Mouse (Mus musculus): ENCODE measurements around the gene Srgap3.

- no peak for TF ChIP-seq CTCF (IDR thresholded peaks at IDR 0.05; ENCODE audit: control insufficient read depth, insufficient read depth, insufficient read length)
- no peak for TF ChIP-seq MYOD1 (IDR thresholded peaks at IDR 0.05; ENCODE audit: control insufficient read depth, insufficient read length, low read depth)
Observed at GRCm38 (mm10) chr6:112862465-112862864, 84.6 kb downstream of the Srgap3 start.

Measured in C2C12 (cell line).